Mouse (Mus musculus) stomach, postnatal 0 days (tissue): ENCODE measurements around the gene Jdp2.

Experiments
- CTCF ChIP-seq: IDR thresholded peaks from 2 replicates; pipeline ENCODE4 v1.5.1; 2016; ENCODE audit warnings: antibody characterized with exemption, low read depth, mild to moderate bottlenecking, moderate library complexity
- EP300 ChIP-seq: optimal IDR thresholded peaks from 2 replicates; pipeline ENCODE3; 2016; ENCODE audit warnings: antibody characterized with exemption

- TF ChIP-seq CTCF (no peak), EP300 (no peak)
Observed at GRCm38 (mm10) chr12:85610167-85610566, 11.3 kb downstream of the Jdp2 start.
